Mouse (Mus musculus) liver, embryonic 15.5 days (tissue): ENCODE measurements around the gene Smarcad1. TPM values are rescaled to one million over a fixed set of nuclear protein-coding genes. Genes with fewer than 3 reads are reported as not detected.

ENCODE experiments used
- ATAC-seq: fragments of 200-750 bp; cut with Nextera tagmentation; 2 replicates; pipeline ENCODE4 v1.8.0; 2017; ENCODE audit warnings: moderate number of reproducible peaks, mild to moderate bottlenecking, moderate library complexity; ENCODE audit not compliant: insufficient read depth
- H3K27ac ChIP-seq: fragments of 300-500 bp; sonication (generic); replicated peaks from 2 replicates; pipeline ENCODE4 v1.5.1; 2015; ENCODE audit warnings: mild to moderate bottlenecking, inconsistent platforms
- H3K27me3 ChIP-seq: fragments of 300-500 bp; sonication (generic); 2 replicates; pipeline ENCODE4 v1.6.1; 2015; ENCODE audit warnings: mild to moderate bottlenecking, inconsistent platforms
- H3K36me3 ChIP-seq: fragments of 300-500 bp; sonication (generic); replicated peaks from 2 replicates; pipeline ENCODE4 v1.6.1; 2015; ENCODE audit warnings: moderate library complexity, mild to moderate bottlenecking, inconsistent platforms
- H3K4me1 ChIP-seq: fragments of 300-500 bp; sonication (generic); replicated peaks from 2 replicates; pipeline ENCODE4 v1.6.1; 2015; ENCODE audit warnings: inconsistent platforms
- H3K4me2 ChIP-seq: fragments of 300-500 bp; sonication (generic); 2 replicates; pipeline ENCODE4 v1.6.1; 2015; ENCODE audit warnings: moderate library complexity, mild to moderate bottlenecking, inconsistent platforms
- H3K4me3 ChIP-seq: fragments of 300-500 bp; sonication (generic); replicated peaks from 2 replicates; pipeline ENCODE4 v1.5.1; 2015; ENCODE audit warnings: mild to moderate bottlenecking, inconsistent platforms
- H3K9ac ChIP-seq: fragments of 300-500 bp; sonication (generic); 2 replicates; pipeline ENCODE4 v1.6.1; 2015; ENCODE audit warnings: moderate library complexity, mild to moderate bottlenecking, inconsistent platforms
- H3K9me3 ChIP-seq: fragments of 300-500 bp; sonication (generic); replicated peaks from 2 replicates; pipeline ENCODE4 v1.6.1; 2016; ENCODE audit warnings: inconsistent platforms
- WGBS: fragments of 180-500 bp; shearing (Covaris S2); methylation state at CpG from one replicate; pipeline ENCODE4 v1.1.7; 2015; ENCODE audit warnings: mixed read lengths; ENCODE audit not compliant: insufficient replicate concordance; 5-methylcytosine and 5-hydroxymethylcytosine counted together
- polyA plus RNA-seq: library from polyadenylated mRNA; unstranded; fragments of >200 nt; fragmentation: Nextera tagmentation; extraction: Ambion mirVana; gene quantifications from 2 replicates; pipeline ENCODE4 v1.2.1, GENCODE M21; 2015

Gene Smarcad1
- polyA plus RNA-seq, 1 experiment from 2014 or later, result 15.6 TPM

GRCm38 (mm10) chr6:65079139-65079538 is 36.8 kb downstream of the Smarcad1 start:
- no peak overlapping the region for H3K27ac ChIP-seq

DNA sequence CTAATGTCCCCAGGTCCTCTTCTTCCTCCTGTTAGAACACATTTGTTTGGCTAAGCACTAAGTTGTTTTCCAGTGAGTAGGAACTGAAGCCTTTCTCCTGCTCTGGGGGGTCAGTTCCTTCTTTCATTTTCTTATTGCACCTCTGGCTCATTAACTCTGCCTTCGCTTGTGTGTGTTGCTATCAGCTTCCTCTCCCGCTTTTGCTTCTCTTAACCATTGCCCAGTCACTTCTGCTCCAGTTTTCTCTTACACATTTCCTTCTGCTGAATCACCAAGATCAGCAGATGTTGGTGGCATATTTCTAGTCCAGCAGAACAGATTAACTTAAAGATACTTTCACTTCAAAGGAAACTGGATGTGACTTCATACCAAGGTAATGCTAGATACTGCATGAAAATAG is 72.5 kb downstream of the Smarcad1 start:
- Histone ChIP-seq H3K9me3 (no peaks in the 10 kb centered on the region), H3K4me3 (no peak overlapping the region), H3K9ac (no peak overlapping the region), H3K4me1 (no peaks in the 10 kb centered on the region), H3K4me2 (no peak overlapping the region), H3K27me3 (no peaks in the 10 kb centered on the region), H3K36me3 (peaks cover 50% of the 10 kb centered on the region), H3K27ac (no peak overlapping the region)
- WGBS, result 65% methylated on average over 2 of the region's 2 CpGs
- ATAC-seq, result no peak

More at GRCm38 (mm10) chr6:65079139-65079538, 36.8 kb downstream of the Smarcad1 start:
- H3K9ac ChIP-seq, result no peak overlapping the region
- WGBS, result 82% methylated on average over 1 of the region's 1 CpGs
- H3K27me3 ChIP-seq, result no peaks in the 10 kb centered on the region
- ATAC-seq, result no peak
- no peaks in the 10 kb centered on the region for H3K4me1 ChIP-seq
- no peak overlapping the region for H3K4me3 ChIP-seq
- H3K36me3 ChIP-seq, result peaks cover 23% of the 10 kb centered on the region
- no peak overlapping the region for H3K4me2 ChIP-seq
- H3K9me3 ChIP-seq, result no peaks in the 10 kb centered on the region

DNA sequence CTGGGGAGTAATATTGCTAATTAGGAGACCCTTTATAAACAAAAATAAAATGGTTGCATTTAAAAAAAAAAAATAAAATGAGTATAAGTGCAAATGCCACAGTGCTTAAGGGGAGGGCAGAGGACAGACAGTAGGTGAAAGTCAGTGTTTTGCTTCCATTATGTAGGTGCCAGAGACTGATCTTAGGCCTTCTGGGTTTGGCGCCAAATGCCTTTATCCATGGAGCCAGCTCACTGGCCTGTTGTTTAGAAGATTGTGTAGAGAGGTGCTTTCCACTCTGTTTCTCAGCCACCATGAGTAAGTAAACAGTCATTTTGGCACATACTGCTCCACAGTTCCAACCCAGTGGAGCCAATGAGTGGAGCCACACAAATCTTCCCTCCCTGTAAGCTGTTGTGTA is 75.2 kb downstream of the Smarcad1 start:
- no peak for ATAC-seq
- H3K9me3 ChIP-seq, result no peaks in the 10 kb centered on the region
- H3K27me3 ChIP-seq, result no peaks in the 10 kb centered on the region
- H3K4me3 ChIP-seq, result no peak overlapping the region
- no peak overlapping the region for H3K9ac ChIP-seq
- H3K4me2 ChIP-seq, result no peak overlapping the region
- H3K27ac ChIP-seq, result no peak overlapping the region
- 88% methylated on average over 1 of the region's 1 CpGs for WGBS
- no peaks in the 10 kb centered on the region for H3K4me1 ChIP-seq
- peaks cover 37% of the 10 kb centered on the region for H3K36me3 ChIP-seq

- WGBS, result 18% methylated on average over 2 of the region's 2 CpGs
Measured at GRCm38 (mm10) chr6:65126074-65126726, 83.8 kb downstream of the Smarcad1 start.

GRCm38 (mm10) chr6:65132376-65132775 is 90.0 kb downstream of the Smarcad1 start:
- Histone ChIP-seq H3K27me3 (no peaks in the 10 kb centered on the region), H3K4me3 (no peak overlapping the region), H3K4me1 (no peaks in the 10 kb centered on the region), H3K9me3 (no peaks in the 10 kb centered on the region), H3K9ac (no peak overlapping the region), H3K27ac (no peak overlapping the region), H3K36me3 (no peaks in the 10 kb centered on the region), H3K4me2 (no peak overlapping the region)
- WGBS, result 59% methylated on average over 6 of the region's 6 CpGs
- ATAC-seq, result no peak

More at GRCm38 (mm10) chr6:65126074-65126726, 83.8 kb downstream of the Smarcad1 start:
- H3K4me2 ChIP-seq, result no peak overlapping the region
- H3K4me3 ChIP-seq, result no peak overlapping the region
- H3K27ac ChIP-seq, result no peak overlapping the region
- H3K27me3 ChIP-seq, result no peaks in the 10 kb centered on the region
- H3K36me3 ChIP-seq, result no peaks in the 10 kb centered on the region
- no peak overlapping the region for H3K9ac ChIP-seq
- H3K9me3 ChIP-seq, result no peaks in the 10 kb centered on the region
- no peaks in the 10 kb centered on the region for H3K4me1 ChIP-seq
- no peak for ATAC-seq

- no peaks in the 10 kb centered on the region for H3K9me3 ChIP-seq
- H3K27ac ChIP-seq, result no peak overlapping the region
- no peaks in the 10 kb centered on the region for H3K36me3 ChIP-seq
- WGBS, result 48% methylated on average over 2 of the region's 2 CpGs
- ATAC-seq, result no peak
- H3K4me2 ChIP-seq, result no peak overlapping the region
- no peak overlapping the region for H3K4me3 ChIP-seq
- no peak overlapping the region for H3K9ac ChIP-seq
- no peaks in the 10 kb centered on the region for H3K4me1 ChIP-seq
- no peaks in the 10 kb centered on the region for H3K27me3 ChIP-seq
Measured at GRCm38 (mm10) chr6:65137802-65138201, 95.4 kb downstream of the Smarcad1 start.

DNA sequence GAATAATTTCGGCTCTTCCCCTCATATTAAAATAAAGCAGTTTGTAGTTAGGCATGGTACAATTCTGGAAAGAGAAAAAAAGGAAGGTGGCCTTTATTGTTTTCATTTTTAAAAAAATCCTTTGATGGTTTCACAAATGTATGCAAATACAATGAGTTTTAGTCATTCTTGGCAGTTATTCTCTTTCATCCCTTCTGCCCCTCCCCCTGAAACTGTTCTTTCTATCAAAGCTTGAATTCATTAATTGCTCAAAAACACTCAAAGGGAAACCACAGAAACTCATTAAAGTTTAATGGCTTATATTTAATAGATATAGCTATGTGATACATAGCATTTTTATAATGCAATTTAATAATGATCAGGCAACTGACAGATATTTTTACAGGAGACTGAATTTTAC is 95.9 kb downstream of the Smarcad1 start:
- no peak for ATAC-seq
- WGBS, result 63% methylated on average over 1 of the region's 1 CpGs

DNA sequence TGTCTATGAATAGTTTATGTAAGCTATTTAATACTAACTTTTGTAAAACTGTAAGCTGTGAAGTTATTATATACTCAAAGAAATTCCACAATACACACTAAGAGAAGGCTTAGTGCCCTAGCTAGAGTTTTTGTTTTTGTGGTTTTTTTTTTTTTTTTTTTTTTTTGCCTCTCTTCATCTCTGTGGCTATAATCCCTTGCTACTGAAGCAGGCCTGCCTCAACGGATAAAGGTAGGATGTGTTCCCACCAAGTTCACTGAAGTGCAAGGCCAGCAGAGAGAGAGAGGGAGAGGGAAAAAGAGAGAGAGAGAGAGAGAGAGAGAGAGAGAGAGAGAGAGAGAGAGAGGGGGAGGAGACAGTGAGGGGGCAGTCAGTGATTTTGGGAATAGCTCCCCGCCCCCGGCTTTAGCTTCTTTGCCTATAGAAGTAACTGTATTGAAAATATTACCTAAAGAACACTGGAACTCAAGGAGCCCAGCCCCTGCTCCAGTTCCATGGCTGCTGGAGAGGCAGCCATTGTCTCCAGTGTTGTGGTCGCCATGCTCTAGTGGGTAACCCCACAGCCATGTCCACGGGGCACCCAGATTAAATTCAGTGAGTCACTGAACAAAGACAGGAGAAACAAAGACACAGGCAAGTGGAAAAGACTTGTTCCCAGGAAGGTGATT is 97.8 kb downstream of the Smarcad1 start:
- no peaks in the 10 kb centered on the region for H3K36me3 ChIP-seq
- ATAC-seq, result no peak
- 62% methylated on average over 5 of the region's 5 CpGs for WGBS

More for the DNA sequence above, 95.9 kb downstream of the Smarcad1 start:
- H3K27me3 ChIP-seq, result no peaks in the 10 kb centered on the region
- H3K9ac ChIP-seq, result no peak overlapping the region
- H3K9me3 ChIP-seq, result no peaks in the 10 kb centered on the region
- H3K36me3 ChIP-seq, result no peaks in the 10 kb centered on the region
- H3K4me3 ChIP-seq, result no peak overlapping the region
- H3K4me1 ChIP-seq, result no peaks in the 10 kb centered on the region
- H3K4me2 ChIP-seq, result no peak overlapping the region
- H3K27ac ChIP-seq, result no peak overlapping the region

GRCm38 (mm10) chr6:65140750-65141243 is 98.4 kb downstream of the Smarcad1 start:
- no peaks in the 10 kb centered on the region for H3K27me3 ChIP-seq
- H3K9me3 ChIP-seq, result no peaks in the 10 kb centered on the region
- H3K9ac ChIP-seq, result no peak overlapping the region
- no peak overlapping the region for H3K4me2 ChIP-seq
- H3K4me1 ChIP-seq, result no peaks in the 10 kb centered on the region
- no peak overlapping the region for H3K27ac ChIP-seq
- ATAC-seq, result no peak
- no peaks in the 10 kb centered on the region for H3K36me3 ChIP-seq
- no peak overlapping the region for H3K4me3 ChIP-seq
- WGBS, result 47% methylated on average over 6 of the region's 6 CpGs

More for the DNA sequence above, 97.8 kb downstream of the Smarcad1 start:
- Histone ChIP-seq H3K27me3 (no peaks in the 10 kb centered on the region), H3K27ac (no peak overlapping the region), H3K4me1 (no peaks in the 10 kb centered on the region), H3K9me3 (no peaks in the 10 kb centered on the region), H3K4me2 (no peak overlapping the region), H3K9ac (no peak overlapping the region), H3K4me3 (no peak overlapping the region)

- Histone ChIP-seq H3K9me3 (no peaks in the 10 kb centered on the region), H3K36me3 (no peaks in the 10 kb centered on the region), H3K9ac (no peak overlapping the region), H3K27me3 (no peaks in the 10 kb centered on the region), H3K27ac (no peak overlapping the region), H3K4me2 (no peak overlapping the region), H3K4me3 (no peak overlapping the region), H3K4me1 (no peaks in the 10 kb centered on the region)
- 60% methylated on average over 1 of the region's 1 CpGs for WGBS
- no peak for ATAC-seq
Measured at GRCm38 (mm10) chr6:65142316-65142715, 99.9 kb downstream of the Smarcad1 start.

DNA sequence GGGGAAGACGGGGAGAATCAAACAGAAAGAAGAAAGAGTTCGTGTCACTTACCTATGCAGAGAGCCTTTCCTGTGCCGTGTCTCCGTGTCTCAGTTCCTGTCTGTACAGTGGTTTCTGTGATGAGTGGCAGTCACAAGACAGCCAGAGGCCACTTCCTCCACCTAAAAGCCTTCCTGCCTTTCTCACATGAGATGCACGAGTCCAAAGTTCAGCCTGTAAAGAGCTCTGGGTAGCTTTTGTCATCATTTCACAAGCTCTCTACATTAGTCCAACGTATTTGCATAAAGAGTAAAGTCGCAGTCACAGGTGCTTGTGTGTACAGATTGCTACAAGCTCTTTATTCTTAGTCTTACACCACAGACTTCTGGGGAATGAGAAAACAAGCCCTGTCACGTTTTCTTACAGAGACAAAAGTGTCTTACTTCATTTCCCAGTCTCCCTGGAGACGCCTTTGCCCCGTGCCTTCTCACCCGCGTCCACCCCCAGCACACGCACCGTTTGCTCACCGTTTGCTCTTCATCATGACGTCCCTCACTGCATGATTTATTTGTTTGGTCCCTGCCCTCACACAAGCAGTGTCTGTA is 102.3 kb downstream of the Smarcad1 start, which contains the start of gene Hpgds:
Gene Hpgds, minus strand, starts transcription at position 288 of the 585 bp plus-strand sequence.
- Histone ChIP-seq H3K27ac (no peak within 1 kb of the TSS), H3K4me1 (no peaks in the 10 kb centered on the region), H3K4me3 (no peak within 1 kb of the TSS), H3K9me3 (no peaks in the 10 kb centered on the region), H3K27me3 (no peaks in the 10 kb centered on the region), H3K36me3 (no peaks in the 10 kb centered on the region), H3K4me2 (no peak within 1 kb of the TSS), H3K9ac (no peak within 1 kb of the TSS)
- no peak for ATAC-seq
- 14% methylated on average over 16 of the region's 16 CpGs for WGBS
